Mouse (Mus musculus): ENCODE measurements at regions not wholly inside any gene's neighbourhood (a gene's known extent, or its start where the extent isn't known, plus 50 kb on each side); places are given as distances from the start of the nearest gene placed in this dataset.

GRCm38 (mm10) chr13:117423558-117423957 is 178.6 kb upstream of the Hcn1 start:
- Histone ChIP-seq H3K4me2 (no peak overlapping the region), H3K9me3 (ENCODE audit: control insufficient read depth, low read length) (no peaks in the 10 kb centered on the region), H3K36me3 (ENCODE audit: control insufficient read depth, insufficient read depth, low read length) (no peaks in the 10 kb centered on the region), H3K4me3 (ENCODE audit: low read depth, low read length) (no peak overlapping the region), H3K9ac (ENCODE audit: low read depth, low read length) (no peak overlapping the region), H3K27me3 (replicated peaks; ENCODE audit: control insufficient read depth, insufficient read depth, low read length) (no peaks in the 10 kb centered on the region), H3K27ac (ENCODE audit: low read depth, low read length) (no peak overlapping the region), H3K4me1 (replicated peaks; ENCODE audit: control insufficient read depth, insufficient read depth, low read length) (no peaks in the 10 kb centered on the region)
- DNase-seq (ENCODE audit: low spot score) (no peak), ATAC-seq (replicated peaks; ENCODE audit: low FRiP score) (no peak)
- 82% methylated on average over 4 of the region's 4 CpGs for WGBS

- ATAC-seq (replicated peaks; ENCODE audit: low FRiP score) (0 out of 2 replicates have a peak, but pooled peaks have one; percentile 39), DNase-seq (ENCODE audit: low spot score) (no peak)
- H3K27me3 ChIP-seq (replicated peaks; ENCODE audit: control insufficient read depth, insufficient read depth, low read length): no peaks in the 10 kb centered on the region
- no peaks in the 10 kb centered on the region for H3K9me3 ChIP-seq (ENCODE audit: control insufficient read depth, low read length)
- no peaks in the 10 kb centered on the region for H3K4me1 ChIP-seq (replicated peaks; ENCODE audit: control insufficient read depth, insufficient read depth, low read length)
- no peak overlapping the region for H3K4me2 ChIP-seq
- H3K4me3 ChIP-seq (ENCODE audit: low read depth, low read length): no peak overlapping the region
- no peak overlapping the region for H3K9ac ChIP-seq (ENCODE audit: low read depth, low read length)
- no peaks in the 10 kb centered on the region for H3K36me3 ChIP-seq (ENCODE audit: control insufficient read depth, insufficient read depth, low read length)
- H3K27ac ChIP-seq (ENCODE audit: low read depth, low read length): no peak overlapping the region
- WGBS: 68% methylated on average over 1 of the region's 1 CpGs
Measured at GRCm38 (mm10) chr13:117425015-117425414, 177.1 kb upstream of the Hcn1 start.

GRCm38 (mm10) chr13:117467407-117467806 is 134.7 kb upstream of the Hcn1 start:
- 79% methylated on average over 3 of the region's 3 CpGs for WGBS
- H3K27me3 ChIP-seq (replicated peaks; ENCODE audit: control insufficient read depth, insufficient read depth, low read length): no peaks in the 10 kb centered on the region
- H3K27ac ChIP-seq (ENCODE audit: low read depth, low read length): no peak overlapping the region
- no peaks in the 10 kb centered on the region for H3K36me3 ChIP-seq (ENCODE audit: control insufficient read depth, insufficient read depth, low read length)
- H3K9me3 ChIP-seq (ENCODE audit: control insufficient read depth, low read length): no peaks in the 10 kb centered on the region
- no peak overlapping the region for H3K4me2 ChIP-seq
- no peak overlapping the region for H3K9ac ChIP-seq (ENCODE audit: low read depth, low read length)
- H3K4me3 ChIP-seq (ENCODE audit: low read depth, low read length): no peak overlapping the region
- no peak for DNase-seq (ENCODE audit: low spot score)
- no peaks in the 10 kb centered on the region for H3K4me1 ChIP-seq (replicated peaks; ENCODE audit: control insufficient read depth, insufficient read depth, low read length)
- no peak for ATAC-seq (replicated peaks; ENCODE audit: low FRiP score)

GRCm38 (mm10) chr13:117472726-117473125 is 129.4 kb upstream of the Hcn1 start:
- Histone ChIP-seq H3K9me3 (ENCODE audit: control insufficient read depth, low read length) (no peaks in the 10 kb centered on the region), H3K4me1 (replicated peaks; ENCODE audit: control insufficient read depth, insufficient read depth, low read length) (no peaks in the 10 kb centered on the region), H3K36me3 (ENCODE audit: control insufficient read depth, insufficient read depth, low read length) (no peaks in the 10 kb centered on the region), H3K27me3 (replicated peaks; ENCODE audit: control insufficient read depth, insufficient read depth, low read length) (no peaks in the 10 kb centered on the region), H3K4me2 (no peak overlapping the region), H3K27ac (ENCODE audit: low read depth, low read length) (no peak overlapping the region), H3K4me3 (ENCODE audit: low read depth, low read length) (no peak overlapping the region), H3K9ac (ENCODE audit: low read depth, low read length) (no peak overlapping the region)
- WGBS: 67% methylated on average over 5 of the region's 5 CpGs
- DNase-seq (ENCODE audit: low spot score) (no peak), ATAC-seq (replicated peaks; ENCODE audit: low FRiP score) (no peak)

- Histone ChIP-seq H3K4me2 (no peak overlapping the region), H3K27me3 (replicated peaks; ENCODE audit: control insufficient read depth, insufficient read depth, low read length) (no peaks in the 10 kb centered on the region), H3K4me3 (ENCODE audit: low read depth, low read length) (no peak overlapping the region), H3K4me1 (replicated peaks; ENCODE audit: control insufficient read depth, insufficient read depth, low read length) (no peaks in the 10 kb centered on the region), H3K27ac (ENCODE audit: low read depth, low read length) (no peak overlapping the region), H3K9ac (ENCODE audit: low read depth, low read length) (no peak overlapping the region), H3K36me3 (ENCODE audit: control insufficient read depth, insufficient read depth, low read length) (no peaks in the 10 kb centered on the region), H3K9me3 (ENCODE audit: control insufficient read depth, low read length) (no peaks in the 10 kb centered on the region)
- WGBS: 61% methylated on average over 3 of the region's 3 CpGs
- ATAC-seq (replicated peaks; ENCODE audit: low FRiP score): no peak
- no peak for DNase-seq (ENCODE audit: low spot score)
Measured at GRCm38 (mm10) chr13:117482624-117483023, 119.5 kb upstream of the Hcn1 start.

- Histone ChIP-seq H3K4me3 (ENCODE audit: low read depth, low read length) (no peak overlapping the region), H3K27me3 (replicated peaks; ENCODE audit: control insufficient read depth, insufficient read depth, low read length) (no peaks in the 10 kb centered on the region), H3K27ac (ENCODE audit: low read depth, low read length) (no peak overlapping the region), H3K4me2 (no peak overlapping the region), H3K9ac (ENCODE audit: low read depth, low read length) (no peak overlapping the region), H3K9me3 (ENCODE audit: control insufficient read depth, low read length) (no peaks in the 10 kb centered on the region), H3K36me3 (ENCODE audit: control insufficient read depth, insufficient read depth, low read length) (no peaks in the 10 kb centered on the region), H3K4me1 (replicated peaks; ENCODE audit: control insufficient read depth, insufficient read depth, low read length) (no peaks in the 10 kb centered on the region)
- WGBS: 81% methylated on average over 4 of the region's 4 CpGs
- ATAC-seq (replicated peaks; ENCODE audit: low FRiP score): no peak
- no peak for DNase-seq (ENCODE audit: low spot score)
Measured at GRCm38 (mm10) chr13:117508746-117509145, 93.4 kb upstream of the Hcn1 start.

GRCm38 (mm10) chr13:117550108-117550507 is 52.0 kb upstream of the Hcn1 start:
- no peak overlapping the region for H3K4me2 ChIP-seq
- H3K36me3 ChIP-seq (ENCODE audit: control insufficient read depth, insufficient read depth, low read length): no peaks in the 10 kb centered on the region
- no peak overlapping the region for H3K9ac ChIP-seq (ENCODE audit: low read depth, low read length)
- no peak overlapping the region for H3K27ac ChIP-seq (ENCODE audit: low read depth, low read length)
- DNase-seq (ENCODE audit: low spot score) (no peak), ATAC-seq (replicated peaks; ENCODE audit: low FRiP score) (no peak)
- no peaks in the 10 kb centered on the region for H3K27me3 ChIP-seq (replicated peaks; ENCODE audit: control insufficient read depth, insufficient read depth, low read length)
- no peaks in the 10 kb centered on the region for H3K4me1 ChIP-seq (replicated peaks; ENCODE audit: control insufficient read depth, insufficient read depth, low read length)
- H3K9me3 ChIP-seq (ENCODE audit: control insufficient read depth, low read length): no peaks in the 10 kb centered on the region
- H3K4me3 ChIP-seq (ENCODE audit: low read depth, low read length): no peak overlapping the region
- 33% methylated on average over 3 of the region's 3 CpGs for WGBS

Data from liver, embryonic 11.5 days (tissue).